Mouse (Mus musculus): ENCODE measurements at regions not wholly inside any gene's neighbourhood (a gene's known extent, or its start where the extent isn't known, plus 50 kb on each side); places are given as distances from the start of the nearest gene placed in this dataset.

DNA sequence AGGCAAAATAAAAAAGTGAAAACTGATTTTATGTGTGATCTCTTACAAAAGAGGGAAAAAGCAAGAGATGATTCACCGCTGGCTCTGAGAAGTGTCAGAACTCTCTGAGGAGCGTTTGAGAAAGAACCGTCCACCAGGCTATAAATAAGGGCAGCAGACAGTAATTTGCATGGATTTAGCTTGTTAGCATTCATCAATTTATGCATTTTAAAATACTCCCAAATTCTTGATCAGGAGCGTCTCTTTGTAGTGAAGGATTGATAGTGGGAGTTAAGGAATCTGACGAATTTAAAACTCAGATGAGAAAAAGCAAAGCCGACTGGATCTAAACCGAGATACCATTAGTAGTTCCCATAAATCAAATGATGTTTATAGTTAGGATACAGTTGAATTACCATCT, 146.8 kb upstream of the Gm10295 start:
- TF ChIP-seq CTCF (IDR thresholded peaks at IDR 0.05; ENCODE audit: low read depth) (no peak), EP300 (IDR thresholded peaks at IDR 0.05; ENCODE audit: low read depth) (no peak)
